30 mouse cellular contexts compared by ENCODE assay signal in genomic region chr2:80870458-80870857, GRCm38 (mm10).
DNase-seq lines count a peak whose midpoint lies in the region; ATAC-seq and TF ChIP-seq lines count a peak whose summit lies in the region.
"Had no signal": no experiment of that assay in that cellular context is flagged by ENCODE, and none has a peak within 500 bp of the region (broad histone marks: within the 10 kb centered on the region; RNA-seq: fewer than 3 reads in every experiment).

No protein-coding gene starts in this region.

- DNase-seq in cerebellum, postnatal 14 days, result peak; percentile 34 to 56
- DNase-seq in cerebellum, adult 11-12 months, result no peak
- DNase-seq in midbrain, embryonic 14.5 days, result peak; percentile 11
- peak; percentile 17 for DNase-seq in brain, embryonic 14.5 days (ENCODE audit: low read depth)
- DNase-seq: adrenal gland, postnatal 14 days; cerebellum, adult 9-10 months; gastrocnemius, adult 2 months; gastrocnemius, postnatal 36 days; heart, adult 18-20 months; heart, postnatal 36 days; kidney, adult 8-10 months; kidney, postnatal 4 days; layer of hippocampus, adult 9-11 months; right cerebral cortex, adult 18-20 months; spleen, adult 18-20 months; thymus, adult 2 months; thymus, postnatal 4 days had no signal

- H3K9me3 ChIP-seq in hindbrain, embryonic 15.5 days, result no peaks in the 10 kb centered on the region
- no peaks in the 10 kb centered on the region for H3K9me3 ChIP-seq in hindbrain, embryonic 13.5 days
- no peaks in the 10 kb centered on the region for H3K9me3 ChIP-seq in midbrain, embryonic 14.5 days (ENCODE audit: control insufficient read depth, low read length)
- no peaks in the 10 kb centered on the region for H3K9me3 ChIP-seq in midbrain, embryonic 13.5 days
- no peaks in the 10 kb centered on the region for H3K9me3 ChIP-seq in liver, embryonic 12.5 days (replicated peaks)
- H3K9me3 ChIP-seq: limb, embryonic 12.5 days; lung, embryonic 15.5 days; midbrain, embryonic 12.5 days; neural tube, embryonic 12.5 days had no signal

- ATAC-seq in hindbrain, embryonic 15.5 days (ENCODE audit: low FRiP score, low read depth), result no peak
- ATAC-seq in hindbrain, embryonic 13.5 days (ENCODE audit: low FRiP score), result no peak
- no peak for ATAC-seq in midbrain, embryonic 14.5 days (ENCODE audit: low FRiP score, low TSS enrichment)
- ATAC-seq in midbrain, embryonic 13.5 days, result no peak
- ATAC-seq in liver, embryonic 12.5 days, result no peak
- ATAC-seq: intestine, embryonic 16.5 days; Patski had no signal

- no peak overlapping the region for H3K4me3 ChIP-seq in hindbrain, embryonic 15.5 days
- no peak overlapping the region for H3K4me3 ChIP-seq in hindbrain, embryonic 13.5 days
- H3K4me3 ChIP-seq in midbrain, embryonic 14.5 days (replicated peaks; ENCODE audit: low read depth, low read length), result no peak overlapping the region
- no peak overlapping the region for H3K4me3 ChIP-seq in midbrain, embryonic 13.5 days (replicated peaks)
- H3K4me3 ChIP-seq in liver, embryonic 12.5 days, result no peak overlapping the region
- H3K4me3 ChIP-seq: gastrocnemius, adult 2 months; limb, embryonic 12.5 days; lung, embryonic 15.5 days; midbrain, embryonic 12.5 days; myocyte; neural tube, embryonic 12.5 days had no signal

- peak overlapping the region; percentile 21 for H3K4me2 ChIP-seq in hindbrain, embryonic 15.5 days
- H3K4me2 ChIP-seq in hindbrain, embryonic 13.5 days, result no peak overlapping the region
- no peak overlapping the region for H3K4me2 ChIP-seq in midbrain, embryonic 14.5 days (ENCODE audit: low read length)
- H3K4me2 ChIP-seq in midbrain, embryonic 13.5 days (replicated peaks), result no peak overlapping the region; the same call in 1 of the 2 replicates
- no peak overlapping the region for H3K4me2 ChIP-seq in liver, embryonic 12.5 days
- H3K4me2 ChIP-seq: heart, embryonic 11.5 days; limb, embryonic 12.5 days; lung, embryonic 15.5 days; midbrain, embryonic 12.5 days; neural tube, embryonic 12.5 days had no signal

- H3K36me3 ChIP-seq in hindbrain, embryonic 15.5 days, result no peaks in the 10 kb centered on the region
- H3K36me3 ChIP-seq in hindbrain, embryonic 13.5 days, result no peaks in the 10 kb centered on the region
- H3K36me3 ChIP-seq in midbrain, embryonic 14.5 days (ENCODE audit: control insufficient read depth, insufficient read depth, low read length), result no peaks in the 10 kb centered on the region
- no peaks in the 10 kb centered on the region for H3K36me3 ChIP-seq in midbrain, embryonic 13.5 days
- H3K36me3 ChIP-seq in liver, embryonic 12.5 days, result no peaks in the 10 kb centered on the region
- H3K36me3 ChIP-seq: limb, embryonic 12.5 days; lung, embryonic 15.5 days; midbrain, embryonic 12.5 days; neural tube, embryonic 12.5 days had no signal

- H3K9ac ChIP-seq in hindbrain, embryonic 15.5 days, result no peak overlapping the region
- H3K9ac ChIP-seq in hindbrain, embryonic 13.5 days, result no peak overlapping the region
- no peak overlapping the region for H3K9ac ChIP-seq in midbrain, embryonic 14.5 days (replicated peaks; ENCODE audit: low read length)
- no peak overlapping the region for H3K9ac ChIP-seq in midbrain, embryonic 13.5 days (replicated peaks)
- H3K9ac ChIP-seq in liver, embryonic 12.5 days, result no peak overlapping the region
- H3K9ac ChIP-seq: limb, embryonic 12.5 days; lung, embryonic 15.5 days; midbrain, embryonic 12.5 days; neural tube, embryonic 12.5 days had no signal

- H3K27me3 ChIP-seq in hindbrain, embryonic 15.5 days, result no peaks in the 10 kb centered on the region
- H3K27me3 ChIP-seq in hindbrain, embryonic 13.5 days, result no peaks in the 10 kb centered on the region
- no peaks in the 10 kb centered on the region for H3K27me3 ChIP-seq in midbrain, embryonic 14.5 days (ENCODE audit: control insufficient read depth, insufficient read depth, low read length)
- no peaks in the 10 kb centered on the region for H3K27me3 ChIP-seq in midbrain, embryonic 13.5 days
- H3K27me3 ChIP-seq in liver, embryonic 12.5 days (replicated peaks), result no peaks in the 10 kb centered on the region
- H3K27me3 ChIP-seq: limb, embryonic 12.5 days; lung, embryonic 15.5 days; midbrain, embryonic 12.5 days; neural tube, embryonic 12.5 days had no signal

- TF ChIP-seq POLR2A in brain, embryonic 14.5 days (IDR thresholded peaks at IDR 0.05; ENCODE audit: borderline replicate concordance, extremely low read depth, insufficient read depth, insufficient read length, poor library complexity, severe bottlenecking), result no peak

- H3K4me1 ChIP-seq in hindbrain, embryonic 15.5 days (replicated peaks), result no peaks in the 10 kb centered on the region
- no peaks in the 10 kb centered on the region for H3K4me1 ChIP-seq in hindbrain, embryonic 13.5 days (replicated peaks)
- H3K4me1 ChIP-seq in midbrain, embryonic 14.5 days (ENCODE audit: control insufficient read depth, insufficient read depth, low read length), result no peaks in the 10 kb centered on the region
- no peaks in the 10 kb centered on the region for H3K4me1 ChIP-seq in midbrain, embryonic 13.5 days (replicated peaks)
- H3K4me1 ChIP-seq in liver, embryonic 12.5 days, result no peaks in the 10 kb centered on the region
- H3K4me1 ChIP-seq: limb, embryonic 12.5 days; lung, embryonic 15.5 days; midbrain, embryonic 12.5 days; neural tube, embryonic 12.5 days had no signal

- 79% methylated on average over 6 of the region's 6 CpGs for WGBS in hindbrain, embryonic 15.5 days
- WGBS in hindbrain, embryonic 13.5 days, result 75% methylated on average over 6 of the region's 6 CpGs
- WGBS in midbrain, embryonic 14.5 days, result 64% methylated on average over 6 of the region's 6 CpGs
- WGBS in midbrain, embryonic 13.5 days, result 74% methylated on average over 6 of the region's 6 CpGs
- 69% methylated on average over 6 of the region's 6 CpGs for WGBS in liver, embryonic 12.5 days (ENCODE audit: insufficient replicate concordance)

- TF ChIP-seq CTCF in brain, embryonic 14.5 days (IDR thresholded peaks at IDR 0.05; ENCODE audit: borderline replicate concordance, extremely low read depth, insufficient read depth, insufficient read length), result no peak

- no peak overlapping the region for H3K27ac ChIP-seq in hindbrain, embryonic 15.5 days (replicated peaks)
- no peak overlapping the region for H3K27ac ChIP-seq in hindbrain, embryonic 13.5 days
- H3K27ac ChIP-seq in midbrain, embryonic 14.5 days (replicated peaks; ENCODE audit: low read depth, low read length), result no peak overlapping the region
- no peak overlapping the region for H3K27ac ChIP-seq in midbrain, embryonic 13.5 days
- H3K27ac ChIP-seq in liver, embryonic 12.5 days, result no peak overlapping the region
- H3K27ac ChIP-seq: gastrocnemius, adult 2 months; kidney, postnatal 0 days; limb, embryonic 12.5 days; lung, embryonic 15.5 days; midbrain, embryonic 12.5 days; neural tube, embryonic 12.5 days had no signal
